Mouse (Mus musculus): ENCODE results near the gene Tcf7l2.

DNA sequence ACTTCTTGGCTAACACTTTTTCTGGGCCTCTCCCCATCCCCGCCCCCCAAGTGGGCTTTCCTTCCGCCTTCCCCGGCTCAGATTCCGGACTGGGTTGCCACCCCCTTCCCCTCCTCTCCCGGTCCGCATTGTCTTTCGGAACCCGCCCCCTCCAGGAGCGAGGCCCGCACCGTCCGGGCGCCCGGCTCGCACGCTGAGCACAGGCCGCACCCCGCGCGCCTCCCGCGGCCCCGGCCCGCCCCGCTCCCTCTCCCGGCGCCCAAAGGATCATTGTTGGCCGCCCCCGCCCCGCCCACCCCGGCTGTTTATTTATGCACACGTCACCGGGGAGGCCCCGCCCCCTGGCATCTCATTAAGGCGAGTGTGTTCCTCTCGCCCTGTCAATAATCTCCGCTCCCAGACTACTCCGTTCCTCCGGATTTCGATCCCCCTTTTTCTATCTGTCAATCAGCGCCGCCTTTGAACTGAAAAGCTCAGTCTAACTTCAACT lies at the start of gene Tcf7l2:
- TF ChIP-seq EP300 (optimal IDR thresholded peaks at IDR 0.05): no peak
- TF ChIP-seq CTCF (IDR thresholded peaks at IDR 0.05; ENCODE audit: low read depth): peak; percentile 11; the same call in 1 of the 2 replicates

Data from stomach, postnatal 0 days (tissue).